Mouse (Mus musculus) heart, postnatal 4 days (tissue): Measurements from ENCODE around the gene Col4a4. TPM values are rescaled to one million over a fixed set of nuclear protein-coding genes. Genes with fewer than 3 reads are reported as not detected.

Experiments used
- DNase-seq: peaks from one replicate; pipeline ENCODE4 v3.0.0; 2021
- total RNA-seq, 2 experiments: library from RNA; stranded (reverse); gene quantifications; 2 replicates each; pipeline ENCODE4 v1.2.3; 2021

Gene Col4a4
- total RNA-seq, 2 experiments from 2014 or later: 4.1 to 5.0 TPM

DNA sequence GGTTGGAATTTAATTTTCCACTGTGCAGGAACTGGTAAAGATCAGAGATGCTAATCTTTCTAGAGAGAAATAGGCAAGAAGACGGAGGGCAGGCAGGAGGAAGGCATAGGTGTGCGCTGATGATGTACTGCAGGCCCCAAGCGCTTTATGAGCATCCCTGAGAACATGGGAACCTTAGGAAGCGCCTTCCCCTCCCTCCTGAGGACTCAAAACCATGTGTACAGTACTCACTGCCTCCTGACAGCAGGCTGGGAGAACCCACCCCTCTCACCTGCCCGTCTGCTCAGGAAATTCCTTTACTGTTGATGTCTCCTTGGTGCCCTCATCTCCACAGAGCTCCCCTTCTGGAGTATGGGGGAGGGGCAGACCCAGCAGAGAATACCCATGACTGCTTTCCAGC lies 175.1 kb downstream of the Col4a4 start:
- no peak for DNase-seq

GRCm38 (mm10) chr1:82410548-82410947 lies 176.1 kb downstream of the Col4a4 start:
- no peak for DNase-seq

- no peak for DNase-seq
Measured at GRCm38 (mm10) chr1:82409271-82409670, 177.4 kb downstream of the Col4a4 start.

DNA sequence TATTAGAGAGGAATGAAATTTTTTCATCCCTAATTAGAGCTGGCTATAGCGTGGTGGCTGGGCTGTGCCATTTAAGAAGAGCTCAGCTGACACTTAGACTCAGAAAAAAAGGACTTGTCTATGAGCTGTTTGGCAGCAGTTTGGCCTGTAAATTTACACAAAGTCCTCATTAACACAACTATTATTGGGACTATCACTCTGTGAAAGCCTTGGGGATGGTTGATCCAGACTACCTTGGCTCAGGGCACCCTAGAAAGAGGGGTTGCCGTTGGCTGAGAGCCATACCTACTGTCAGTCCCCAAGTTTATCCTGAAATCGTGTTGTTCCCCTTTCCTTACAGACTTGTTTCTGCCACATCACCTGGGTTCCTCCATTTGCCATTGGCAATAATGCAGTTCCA lies 178.9 kb downstream of the Col4a4 start:
- DNase-seq: no peak

Other genes starting within 250 kb of the Col4a4 start
- 1 to 10 TPM; 1.6 to 2.6 TPM for gene Col4a3, start 72 bp upstream of the Col4a4 start, total RNA-seq
- gene Mff, start 138.0 kb upstream of the Col4a4 start, total RNA-seq: 100 to 1,000 TPM; 190 to 206 TPM
- not detected for gene Tm4sf20, start 181.6 kb upstream of the Col4a4 start, total RNA-seq
- not detected for gene Gm47791, start 184.4 kb upstream of the Col4a4 start, total RNA-seq